ENCODE assay signal across 8 mouse cellular contexts in the genomic region with DNA sequence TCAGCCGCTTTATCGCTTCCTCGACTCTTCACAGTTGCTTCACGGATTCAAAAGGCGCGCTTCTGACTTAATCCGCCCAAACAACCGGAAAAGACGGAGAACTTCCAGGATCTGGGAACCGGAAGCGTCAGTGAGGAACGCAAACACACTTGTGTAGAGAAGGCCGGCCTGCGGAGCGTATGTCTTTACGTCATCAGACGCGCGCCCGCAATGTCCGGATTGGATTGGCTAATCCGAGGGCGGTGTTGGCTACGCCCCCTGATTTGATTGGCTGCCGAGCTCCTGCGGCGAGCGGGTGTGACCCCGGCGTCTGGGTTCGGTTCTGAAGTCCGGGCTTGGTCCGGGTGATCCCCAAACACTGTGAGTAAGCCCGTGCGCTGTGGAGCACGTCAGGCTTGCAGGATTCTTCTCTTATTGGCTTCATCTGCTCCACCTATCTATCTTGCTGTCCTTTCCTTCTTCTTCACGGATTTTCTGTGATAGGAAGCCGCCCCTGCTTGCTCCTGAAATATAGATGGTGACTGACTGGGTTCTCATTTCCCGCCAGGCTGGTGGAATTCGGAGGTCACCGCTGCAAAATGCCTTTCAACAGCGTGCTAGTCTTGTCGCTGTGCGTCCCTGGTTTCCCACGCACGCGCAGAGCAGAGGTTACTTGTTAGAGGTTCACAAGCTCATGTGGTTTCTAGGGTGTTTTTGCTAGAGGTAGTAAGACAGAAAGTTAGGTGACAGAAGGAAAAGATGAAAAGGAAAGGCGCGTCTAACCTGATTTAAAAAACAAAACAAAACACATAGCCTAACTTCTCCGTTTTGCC. TPM values are rescaled to one million over a fixed set of nuclear protein-coding genes. Genes with fewer than 3 reads are reported as not detected.
DNase-seq lines count a peak whose midpoint lies in the region; ATAC-seq lines count a peak whose summit lies in the region.

A gene (plus strand): TSS at position 266 of the 812 bp plus-strand sequence.
A gene (minus strand): TSS at position 628 of the 812 bp plus-strand sequence.

- peak; percentile 98 to 99 for DNase-seq in adrenal gland, adult (ENCODE audit: inconsistent age in 2 of 2, low spot score in 1 of 2)
- DNase-seq in embryo, embryonic 10.5 days (ENCODE audit: low spot score), result peak; percentile 99
- DNase-seq in gastrocnemius, postnatal 14 days, result peak; percentile 98
- peak; percentile 99 to 100 for DNase-seq in left cerebral cortex, postnatal 10 days (ENCODE audit: extremely low spot score in 1 of 2, low spot score in 2 of 2)
- peak; percentile 98 for DNase-seq in right cerebral cortex, postnatal 25 days
- peak; percentile 95 to 98 for DNase-seq in urinary bladder, postnatal 4 days (ENCODE audit: low spot score in 2 of 2)

- intact Hi-C loops in gastrocnemius, postnatal 14 days (cut with DNase I; ENCODE audit: low total_unique reads), result no loop called here
- intact Hi-C loops in left cerebral cortex, postnatal 10 days (cut with DNase I), result no loop called here

- peak; percentile 96 for ATAC-seq in inflammation-experienced regulatory T-cells, adult 6 months
- ATAC-seq in megakaryocyte-erythroid progenitor cell, adult 5-6 weeks (replicated peaks; ENCODE audit: low FRiP score, low TSS enrichment, poor library complexity, severe bottlenecking), result peak; percentile 98

RNA-seq across cellular contexts. Expression of the first gene that starts in this region (rescaled TPM):
- total RNA-seq in gastrocnemius, postnatal 14 days (2021), result 10 to 100 TPM; 51.1 to 54.8 TPM
- 10 to 100 TPM; 15.8 to 17.2 (median 16.3) TPM for polyA plus RNA-seq in inflammation-experienced regulatory T-cells, adult 6 months (2017; shearing (Covaris generic))
- total RNA-seq in left cerebral cortex, postnatal 10 days (2021), result 10 to 100 TPM; 30.9 to 35.6 TPM
- total RNA-seq in megakaryocyte-erythroid progenitor cell, adult 5-6 weeks (2014; fragmentation: Nextera tagmentation), result 16.6 and 22.1 TPM in 2 replicates
- total RNA-seq in megakaryocyte-erythroid progenitor cell, adult 5-6 weeks (2017), result 47.6 and 57.7 TPM in 2 replicates

RNA-seq across cellular contexts. Expression of the second gene that starts in this region (rescaled TPM):
- 1 to 10 TPM; 4.5 to 4.7 TPM for total RNA-seq in gastrocnemius, postnatal 14 days (2021)
- polyA plus RNA-seq in inflammation-experienced regulatory T-cells, adult 6 months (2017; shearing (Covaris generic)), result 10 to 100 TPM; 35.5 to 43.5 (median 40.1) TPM
- 1 to 10 TPM; 6.7 to 6.9 TPM for total RNA-seq in left cerebral cortex, postnatal 10 days (2021)
- total RNA-seq in megakaryocyte-erythroid progenitor cell, adult 5-6 weeks (2014; fragmentation: Nextera tagmentation), result 40.4 and 48.2 TPM in 2 replicates
- total RNA-seq in megakaryocyte-erythroid progenitor cell, adult 5-6 weeks (2017), result 63.6 and 67.0 TPM in 2 replicates

Comparison
In these comparisons a context has a peak if more than half of its experiments do, and no peak if none do; other contexts are left out.
1. Peak in every context shown above with its lines: DNase-seq and ATAC-seq.
2. RNA of the second gene that starts in this region (total RNA-seq): 40.4 to 67.0 TPM in megakaryocyte-erythroid progenitor cell, adult 5-6 weeks; 6.7 to 6.9 TPM in left cerebral cortex, postnatal 10 days and 4.5 to 4.7 TPM in gastrocnemius, postnatal 14 days; every median in the first group is over 4 times any median in the second.